Mouse (Mus musculus) hindbrain, embryonic 15.5 days (tissue): Measurements from ENCODE around the gene Tifab. TPM values are rescaled to one million over a fixed set of nuclear protein-coding genes. Genes with fewer than 3 reads are reported as not detected.

Experiments
- ATAC-seq: fragments of 200-750 bp; cut with Nextera tagmentation; 2 replicates; pipeline ENCODE4 v1.8.0; 2017; ENCODE audit warnings: low read depth, moderate number of reproducible peaks, moderate TSS enrichment; ENCODE audit not compliant: low FRiP score
- H3K27ac ChIP-seq: fragments of 300-500 bp; sonication (generic); replicated peaks from 2 replicates; pipeline ENCODE4 v1.5.1; 2015; ENCODE audit warnings: mild to moderate bottlenecking, inconsistent platforms
- H3K27me3 ChIP-seq: fragments of 300-500 bp; sonication (generic); 2 replicates; pipeline ENCODE4 v1.6.1; 2015; ENCODE audit warnings: control low read depth, inconsistent platforms
- H3K36me3 ChIP-seq: fragments of 300-500 bp; sonication (generic); 2 replicates; pipeline ENCODE4 v1.6.1; 2015; ENCODE audit warnings: control low read depth, inconsistent platforms
- H3K4me1 ChIP-seq: fragments of 300-500 bp; sonication (generic); replicated peaks from 2 replicates; pipeline ENCODE4 v1.6.1; 2015; ENCODE audit warnings: control low read depth, inconsistent platforms
- H3K4me2 ChIP-seq: fragments of 300-500 bp; sonication (generic); 2 replicates; pipeline ENCODE4 v1.6.1; 2015; ENCODE audit warnings: moderate library complexity, mild to moderate bottlenecking, inconsistent platforms
- H3K4me3 ChIP-seq: fragments of 300-500 bp; sonication (generic); 2 replicates; pipeline ENCODE4 v1.5.1; 2015; ENCODE audit warnings: mild to moderate bottlenecking, inconsistent platforms
- H3K9ac ChIP-seq: fragments of 300-500 bp; sonication (generic); 2 replicates; pipeline ENCODE4 v1.6.1; 2015; ENCODE audit warnings: inconsistent platforms
- H3K9me3 ChIP-seq: fragments of 300-500 bp; sonication (generic); 2 replicates; pipeline ENCODE4 v1.6.1; 2016; ENCODE audit warnings: control low read depth, inconsistent platforms
- WGBS: fragments of 180-500 bp; shearing (Covaris S2); methylation state at CpG from one replicate; pipeline ENCODE4 v1.1.7; 2015; 5-methylcytosine and 5-hydroxymethylcytosine counted together
- polyA plus RNA-seq: library from polyadenylated mRNA; unstranded; fragments of >200 nt; fragmentation: Nextera tagmentation; extraction: Ambion mirVana; gene quantifications from 2 replicates; pipeline ENCODE4 v1.2.1, GENCODE M21; 2015

Gene Tifab
- polyA plus RNA-seq, 1 experiment from 2014 or later: 0.95 TPM

DNA sequence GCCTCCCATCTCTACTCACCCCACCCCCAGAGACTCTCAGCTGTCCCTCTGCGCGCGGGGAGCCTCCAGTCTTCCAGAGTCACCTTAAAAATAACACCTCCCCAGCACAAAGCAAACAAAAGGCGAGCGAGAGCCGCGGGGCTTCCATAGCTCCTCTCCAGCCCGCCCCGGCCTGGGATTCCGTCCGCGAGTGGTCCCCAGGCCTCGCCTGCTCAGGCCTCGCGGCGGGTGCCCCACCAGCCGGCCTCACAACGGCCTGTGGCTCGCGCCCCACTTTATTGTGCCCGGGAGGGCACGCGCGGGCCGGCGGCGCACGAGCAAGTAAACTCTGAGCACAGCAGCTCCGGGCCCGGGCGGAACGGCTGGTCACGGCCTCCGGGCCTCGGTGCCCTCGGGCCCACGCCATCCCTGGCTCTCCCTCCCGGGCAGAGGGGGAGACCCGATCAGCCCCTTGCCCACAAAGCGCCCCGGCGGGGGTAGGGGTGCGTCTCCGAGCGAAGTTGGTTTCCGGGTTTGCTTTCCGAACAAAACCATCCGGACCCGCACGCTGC is 44.0 kb downstream of the Tifab start:
- H3K9ac ChIP-seq: peak overlapping the region; percentile 93
- no peaks in the 10 kb centered on the region for H3K36me3 ChIP-seq
- H3K27me3 ChIP-seq: no peaks in the 10 kb centered on the region
- under 1% methylated on average over 48 of the region's 50 CpGs for WGBS
- peaks cover 32% of the 10 kb centered on the region for H3K4me1 ChIP-seq
- H3K9me3 ChIP-seq: no peaks in the 10 kb centered on the region
- peak overlapping the region; percentile 87 for H3K27ac ChIP-seq
- peak; percentile 32; the same call in 1 of the 2 replicates for ATAC-seq
- peak overlapping the region; percentile 98 for H3K4me3 ChIP-seq
- H3K4me2 ChIP-seq: peak overlapping the region; percentile 90

DNA sequence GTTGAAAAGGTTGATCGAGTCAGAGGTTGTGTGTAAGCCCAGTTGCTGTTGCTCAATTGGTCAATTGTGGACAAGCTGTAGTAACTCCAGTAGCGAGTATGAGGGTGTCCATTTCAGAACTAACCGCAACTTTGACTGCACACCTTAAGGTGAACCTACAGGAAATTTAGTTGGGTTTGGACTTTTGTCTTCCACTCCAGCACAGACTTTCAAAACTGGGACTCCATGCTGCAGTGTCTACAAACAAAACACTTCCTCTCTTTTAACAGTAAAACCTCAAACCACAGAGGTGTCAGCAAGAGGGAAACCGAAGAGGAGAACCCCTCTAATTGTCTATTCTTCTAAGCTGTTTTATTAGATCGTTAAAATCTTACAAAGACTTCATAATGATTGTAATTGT is 44.7 kb downstream of the Tifab start:
- H3K27me3 ChIP-seq: no peaks in the 10 kb centered on the region
- peak overlapping the region; percentile 90 for H3K4me2 ChIP-seq
- H3K9ac ChIP-seq: peak overlapping the region; percentile 93; the same call in 1 of the 2 replicates
- no peak overlapping the region for H3K27ac ChIP-seq
- peaks cover 32% of the 10 kb centered on the region for H3K4me1 ChIP-seq
- H3K9me3 ChIP-seq: no peaks in the 10 kb centered on the region
- ATAC-seq: no peak
- WGBS: 51% methylated on average over 5 of the region's 5 CpGs
- no peaks in the 10 kb centered on the region for H3K36me3 ChIP-seq
- peak overlapping the region; percentile 98 for H3K4me3 ChIP-seq

- H3K36me3 ChIP-seq: peaks cover 3% of the 10 kb centered on the region; the same call in 1 of the 2 replicates
- H3K9ac ChIP-seq: no peak overlapping the region
- H3K27ac ChIP-seq: no peak overlapping the region
- no peaks in the 10 kb centered on the region for H3K27me3 ChIP-seq
- H3K9me3 ChIP-seq: no peaks in the 10 kb centered on the region
- no peak overlapping the region for H3K4me3 ChIP-seq
- peaks cover 32% of the 10 kb centered on the region for H3K4me1 ChIP-seq
- 86% methylated on average over 7 of the region's 7 CpGs for WGBS
- 0 out of 2 replicates have a peak overlapping the region, but pooled peaks have one; percentile 90 for H3K4me2 ChIP-seq
- no peak for ATAC-seq
Measured at GRCm38 (mm10) chr13:56132941-56133340, 45.7 kb downstream of the Tifab start.

GRCm38 (mm10) chr13:56132326-56132936 is 46.3 kb downstream of the Tifab start:
- Histone ChIP-seq H3K4me2 (no peak overlapping the region), H3K27ac (no peak overlapping the region)
- ATAC-seq: no peak

GRCm38 (mm10) chr13:56130544-56130943 is 48.1 kb downstream of the Tifab start:
- no peak overlapping the region for H3K27ac ChIP-seq
- no peaks in the 10 kb centered on the region for H3K9me3 ChIP-seq
- 86% methylated on average over 8 of the region's 8 CpGs for WGBS
- no peak for ATAC-seq
- no peak overlapping the region for H3K4me2 ChIP-seq
- H3K27me3 ChIP-seq: no peaks in the 10 kb centered on the region
- H3K9ac ChIP-seq: no peak overlapping the region
- peaks cover 27% of the 10 kb centered on the region for H3K36me3 ChIP-seq
- H3K4me3 ChIP-seq: no peak overlapping the region
- peaks cover 25% of the 10 kb centered on the region for H3K4me1 ChIP-seq

More at GRCm38 (mm10) chr13:56132326-56132936, 46.3 kb downstream of the Tifab start:
- Histone ChIP-seq H3K9ac (no peak overlapping the region), H3K4me3 (no peak overlapping the region), H3K36me3 (peaks cover 8% of the 10 kb centered on the region), H3K27me3 (no peaks in the 10 kb centered on the region), H3K4me1 (peaks cover 32% of the 10 kb centered on the region), H3K9me3 (no peaks in the 10 kb centered on the region)
- 85% methylated on average over 11 of the region's 11 CpGs for WGBS

DNA sequence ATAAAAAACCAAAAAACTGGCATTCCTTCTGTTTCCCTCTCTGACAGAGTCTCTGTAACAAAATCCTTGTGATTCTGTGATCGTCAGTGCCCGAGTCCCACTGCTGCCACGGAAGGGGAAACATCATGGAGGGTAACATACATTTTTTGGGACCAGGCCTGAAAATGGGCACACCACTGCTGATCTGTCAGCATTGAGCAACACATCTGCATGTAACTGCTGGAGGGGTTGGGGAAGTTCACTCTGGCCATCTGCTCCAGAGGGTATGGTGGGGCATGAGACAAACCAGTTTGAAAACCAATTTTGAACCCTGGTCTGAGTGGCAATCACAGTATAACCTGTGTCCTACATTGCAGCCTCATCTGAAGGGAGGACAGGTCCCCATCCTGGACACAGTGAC is 49.1 kb downstream of the Tifab start:
- peaks cover 37% of the 10 kb centered on the region for H3K36me3 ChIP-seq
- no peak overlapping the region for H3K27ac ChIP-seq
- no peaks in the 10 kb centered on the region for H3K9me3 ChIP-seq
- peaks cover 25% of the 10 kb centered on the region for H3K4me1 ChIP-seq
- no peak for ATAC-seq
- H3K4me2 ChIP-seq: no peak overlapping the region
- no peak overlapping the region for H3K4me3 ChIP-seq
- H3K9ac ChIP-seq: no peak overlapping the region
- H3K27me3 ChIP-seq: no peaks in the 10 kb centered on the region
- WGBS: 97% methylated on average over 3 of the region's 3 CpGs

GRCm38 (mm10) chr13:56129014-56129413 is 49.7 kb downstream of the Tifab start:
- peaks cover 41% of the 10 kb centered on the region for H3K36me3 ChIP-seq
- WGBS: 92% methylated on average over 4 of the region's 4 CpGs

DNA sequence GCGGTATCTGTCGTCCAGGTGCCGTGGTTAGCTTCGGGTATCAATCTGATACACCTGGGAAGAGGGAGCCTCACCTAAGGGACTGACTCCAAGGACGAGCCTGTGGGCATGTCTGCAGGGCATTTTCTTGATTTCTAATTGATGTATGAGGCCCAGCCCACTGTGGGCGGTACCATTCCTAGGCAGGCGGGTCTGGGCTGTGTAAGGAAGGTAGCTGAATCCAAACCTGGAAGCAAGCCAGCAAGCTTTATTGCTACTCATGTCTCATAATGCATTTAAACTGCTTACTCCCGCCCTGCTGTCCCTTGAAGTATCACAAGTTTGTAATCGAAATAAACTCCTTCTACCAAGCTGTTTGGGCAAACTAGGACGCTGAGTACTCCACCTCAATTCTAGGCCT is 53.1 kb downstream of the Tifab start:
- Histone ChIP-seq H3K27me3 (no peaks in the 10 kb centered on the region), H3K4me1 (no peaks in the 10 kb centered on the region), H3K9ac (no peak overlapping the region), H3K4me2 (no peak overlapping the region), H3K4me3 (no peak overlapping the region), H3K9me3 (no peaks in the 10 kb centered on the region), H3K27ac (no peak overlapping the region), H3K36me3 (peaks cover 60% of the 10 kb centered on the region)
- no peak for ATAC-seq
- WGBS: 94% methylated on average over 10 of the region's 10 CpGs

More at GRCm38 (mm10) chr13:56129014-56129413, 49.7 kb downstream of the Tifab start:
- H3K27ac ChIP-seq: no peak overlapping the region
- no peak overlapping the region for H3K9ac ChIP-seq
- no peaks in the 10 kb centered on the region for H3K9me3 ChIP-seq
- H3K4me2 ChIP-seq: no peak overlapping the region
- no peak overlapping the region for H3K4me3 ChIP-seq
- peaks cover 19% of the 10 kb centered on the region for H3K4me1 ChIP-seq
- no peaks in the 10 kb centered on the region for H3K27me3 ChIP-seq
- no peak for ATAC-seq

Other genes with a start within 250 kb of the Tifab start
- gene H2afy, start 42.5 kb downstream of the Tifab start, polyA plus RNA-seq: 294 and 309 TPM in 2 replicates
- 1.5 and 16.1 TPM in 2 replicates for gene Neurog1, start 73.3 kb upstream of the Tifab start, polyA plus RNA-seq
- gene Cxcl14, start 117.7 kb upstream of the Tifab start, polyA plus RNA-seq: 6.2 and 19.7 TPM in 2 replicates
- gene Gm3045, start 247.7 kb upstream of the Tifab start, polyA plus RNA-seq: not detected in 2 replicates